Mouse (Mus musculus) liver, embryonic 11.5 days (tissue): ENCODE results near the gene Fxyd3. TPM values are rescaled to one million over a fixed set of nuclear protein-coding genes. Genes with fewer than 3 reads are reported as not detected.

Experiments
- ATAC-seq: fragments of 200-750 bp; cut with Nextera tagmentation; replicated peaks from 2 replicates; pipeline ENCODE4 v1.8.0; 2017; ENCODE audit warnings: moderate number of reproducible peaks, mild to moderate bottlenecking, moderate TSS enrichment, moderate library complexity; ENCODE audit not compliant: low FRiP score
- DNase-seq: peaks from one replicate; pipeline ENCODE4 v3.0.0-alpha.2; 2017; ENCODE audit warnings: low spot score
- H3K27ac ChIP-seq: fragments of 300-500 bp; sonication (generic); 2 replicates; pipeline ENCODE4 v1.5.1; 2014; ENCODE audit warnings: mild to moderate bottlenecking, low read depth, low read length, control low read depth
- H3K27me3 ChIP-seq: fragments of 300-500 bp; sonication (generic); replicated peaks from 2 replicates; pipeline ENCODE4 v1.6.1; 2014; ENCODE audit warnings: low read length, mixed read lengths; ENCODE audit not compliant: control insufficient read depth, insufficient read depth
- H3K36me3 ChIP-seq: fragments of 300-500 bp; sonication (generic); 2 replicates; pipeline ENCODE4 v1.6.1; 2014; ENCODE audit warnings: mild to moderate bottlenecking, low read length, moderate library complexity, mixed read lengths; ENCODE audit not compliant: control insufficient read depth, insufficient read depth
- H3K4me1 ChIP-seq: fragments of 300-500 bp; sonication (generic); replicated peaks from 2 replicates; pipeline ENCODE4 v1.6.1; 2014; ENCODE audit warnings: low read length, mixed read lengths; ENCODE audit not compliant: control insufficient read depth, insufficient read depth
- H3K4me2 ChIP-seq: fragments of 300-500 bp; sonication (generic); 2 replicates; pipeline ENCODE4 v1.6.1; 2014; ENCODE audit warnings: mild to moderate bottlenecking, control low read depth, moderate library complexity
- H3K4me3 ChIP-seq: fragments of 300-500 bp; sonication (generic); 2 replicates; pipeline ENCODE4 v1.5.1; 2014; ENCODE audit warnings: low read depth, low read length, control low read depth
- H3K9ac ChIP-seq: fragments of 300-500 bp; sonication (generic); 2 replicates; pipeline ENCODE4 v1.6.1; 2014; ENCODE audit warnings: low read depth, low read length, control low read depth
- H3K9me3 ChIP-seq: fragments of 300-500 bp; sonication (generic); 2 replicates; pipeline ENCODE4 v1.6.1; 2016; ENCODE audit warnings: low read length, inconsistent platforms, mixed read lengths; ENCODE audit not compliant: control insufficient read depth
- WGBS: fragments of 180-500 bp; shearing (Covaris S2); extraction: QIAGEN DNeasy Blood & Tissue Kit; methylation state at CpG from one replicate; pipeline ENCODE4 v1.1.7; 2014; 5-methylcytosine and 5-hydroxymethylcytosine counted together
- polyA plus RNA-seq: library from polyadenylated mRNA; unstranded; fragments of >200 nt; fragmentation: Nextera tagmentation; extraction: Ambion mirVana; gene quantifications from 2 replicates; pipeline ENCODE4 v1.2.1, GENCODE M21; 2014

Fxyd3 gene
- polyA plus RNA-seq, 1 experiment from 2014 or later: 1.2 TPM

DNA sequence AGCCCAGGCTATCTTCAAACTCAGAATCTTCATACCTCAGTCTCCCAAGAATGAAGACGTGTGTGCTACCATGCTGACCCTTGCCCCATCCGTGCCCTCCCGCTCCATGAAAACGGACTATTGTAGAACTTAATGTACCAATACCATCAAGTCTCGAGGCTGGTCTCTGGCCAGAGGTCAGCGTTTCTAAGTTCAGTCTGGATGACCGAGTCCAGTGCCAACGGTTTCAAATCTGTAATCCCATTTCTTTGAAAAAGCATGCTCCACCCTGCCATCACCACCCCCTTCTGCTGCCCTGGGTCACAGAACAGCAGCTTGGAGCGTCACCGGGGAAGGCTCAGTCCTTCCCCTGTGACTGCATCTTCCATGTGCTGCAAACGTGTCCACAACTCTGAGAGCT, 31.3 kb upstream of the Fxyd3 start:
- H3K9ac ChIP-seq: no peak overlapping the region
- no peaks in the 10 kb centered on the region; the same call in 1 of the 2 replicates for H3K36me3 ChIP-seq
- WGBS: 84% methylated on average over 11 of the region's 11 CpGs
- no peak overlapping the region for H3K4me3 ChIP-seq
- H3K4me1 ChIP-seq: peaks cover 21% of the 10 kb centered on the region
- H3K27me3 ChIP-seq: peaks cover 6% of the 10 kb centered on the region; the same call in 1 of the 2 replicates
- H3K9me3 ChIP-seq: no peaks in the 10 kb centered on the region
- ATAC-seq (no peak), DNase-seq (no peak)
- H3K4me2 ChIP-seq: no peak overlapping the region
- no peak overlapping the region for H3K27ac ChIP-seq

DNA sequence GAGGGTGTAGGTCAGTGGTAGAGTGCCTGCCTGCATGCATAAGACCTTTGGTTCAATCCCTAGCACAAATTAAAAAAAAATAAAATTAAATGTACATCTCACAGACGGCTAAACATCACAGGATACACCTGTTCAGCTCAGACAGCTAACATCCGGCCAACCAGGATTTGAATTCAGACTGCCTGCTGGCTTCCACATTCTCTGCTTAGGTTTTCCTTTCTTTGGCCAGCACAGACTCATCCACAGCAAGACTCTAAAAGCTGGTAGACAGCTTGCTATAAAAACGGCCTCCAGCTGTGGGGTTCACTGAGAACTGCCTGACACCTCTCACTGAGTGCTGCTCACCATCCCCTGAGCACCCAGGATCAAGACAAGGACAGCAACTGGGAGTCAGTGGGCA, 29.7 kb upstream of the Fxyd3 start:
- Histone ChIP-seq H3K9ac (no peak overlapping the region), H3K36me3 (no peaks in the 10 kb centered on the region; the same call in 1 of the 2 replicates), H3K27me3 (peaks cover 9% of the 10 kb centered on the region; the same call in 1 of the 2 replicates), H3K4me1 (peaks cover 6% of the 10 kb centered on the region), H3K27ac (no peak overlapping the region), H3K4me3 (no peak overlapping the region), H3K9me3 (no peaks in the 10 kb centered on the region), H3K4me2 (no peak overlapping the region)
- DNase-seq (no peak), ATAC-seq (no peak)
- WGBS: 46% methylated on average over 3 of the region's 3 CpGs

DNA sequence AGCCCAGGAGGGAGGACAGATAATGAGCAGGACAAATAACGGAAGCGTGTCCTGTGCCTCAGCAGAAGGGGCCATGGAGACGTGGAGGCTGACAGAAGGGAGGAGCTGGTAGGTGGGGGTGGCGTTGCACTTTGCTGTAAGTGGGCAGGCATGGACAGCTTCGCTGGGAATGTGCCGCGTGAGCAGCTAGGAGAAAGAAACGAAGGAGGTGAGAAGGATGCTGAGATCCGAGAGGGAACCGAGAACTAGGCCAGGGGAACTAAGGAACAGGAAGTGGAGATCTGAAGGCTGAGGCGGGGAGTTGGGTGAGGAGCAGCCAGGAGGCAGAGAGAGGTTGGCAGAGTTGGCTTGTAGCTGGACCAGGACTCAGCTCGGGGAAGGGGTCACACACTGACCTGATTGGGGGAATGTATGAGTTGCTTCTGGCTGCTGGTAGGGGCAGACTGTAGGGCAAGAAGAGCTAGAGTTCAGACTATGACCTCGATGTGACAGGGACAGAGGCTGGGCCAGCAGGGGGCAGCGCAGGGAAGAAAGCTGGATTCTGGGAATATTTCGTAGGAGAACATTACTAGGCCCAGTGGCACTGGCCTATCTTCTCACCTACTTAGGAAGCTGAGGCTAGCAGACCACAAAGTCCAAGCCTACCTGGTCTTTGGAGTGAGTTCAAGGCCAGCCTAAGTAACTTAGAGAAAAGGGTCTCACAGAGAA, 28.7 kb upstream of the Fxyd3 start:
- Histone ChIP-seq H3K4me2 (no peak overlapping the region), H3K27ac (no peak overlapping the region), H3K9ac (no peak overlapping the region), H3K4me1 (peaks cover 5% of the 10 kb centered on the region; the same call in 1 of the 2 replicates), H3K36me3 (no peaks in the 10 kb centered on the region; the same call in 1 of the 2 replicates), H3K27me3 (peaks cover 9% of the 10 kb centered on the region; the same call in 1 of the 2 replicates), H3K4me3 (no peak overlapping the region), H3K9me3 (no peaks in the 10 kb centered on the region)
- no peak for ATAC-seq
- DNase-seq: no peak
- WGBS: 45% methylated on average over 15 of the region's 15 CpGs

DNA sequence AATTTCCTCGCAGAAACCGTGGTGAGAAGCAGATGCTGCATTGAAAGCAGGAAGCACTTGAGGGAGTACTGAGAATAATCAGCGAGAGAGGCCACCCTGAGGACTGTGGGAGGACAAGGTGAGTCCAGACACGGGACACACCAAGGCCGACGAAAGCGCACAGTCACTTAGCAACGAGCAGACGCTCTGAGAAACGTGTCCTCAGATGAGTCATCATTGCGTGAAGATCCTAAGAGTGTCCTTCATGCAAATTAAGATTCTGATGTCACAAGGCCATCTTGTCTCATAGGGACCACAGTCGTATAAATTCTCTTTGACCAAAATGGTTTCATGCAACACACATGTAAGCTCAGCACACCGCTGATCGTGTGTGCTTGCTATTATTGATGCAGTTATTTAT, 24.3 kb upstream of the Fxyd3 start:
- Histone ChIP-seq H3K4me3 (no peak overlapping the region), H3K9me3 (no peaks in the 10 kb centered on the region), H3K27ac (no peak overlapping the region), H3K36me3 (no peaks in the 10 kb centered on the region), H3K4me2 (no peak overlapping the region), H3K9ac (no peak overlapping the region), H3K4me1 (no peaks in the 10 kb centered on the region), H3K27me3 (peaks cover 9% of the 10 kb centered on the region; the same call in 1 of the 2 replicates)
- ATAC-seq (no peak), DNase-seq (no peak)
- 71% methylated on average over 14 of the region's 14 CpGs for WGBS

DNA sequence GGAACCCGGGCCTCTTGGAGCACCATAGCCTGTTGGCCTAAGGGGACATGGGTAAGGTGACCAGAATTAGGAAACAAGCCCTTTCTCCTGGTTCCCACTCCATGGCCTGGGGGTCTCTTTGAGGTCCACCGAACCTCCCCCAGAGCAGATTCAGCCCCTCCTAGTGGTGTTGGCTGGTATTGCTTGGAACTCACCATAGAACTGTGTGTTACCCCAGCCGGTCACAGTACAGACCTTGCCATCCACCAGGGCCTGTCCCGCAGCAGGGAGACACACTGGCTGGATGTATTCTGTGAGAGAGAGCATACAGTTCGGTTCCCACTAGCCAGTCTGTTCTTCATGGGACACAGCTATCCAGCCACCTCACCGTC, 23.1 kb upstream of the Fxyd3 start:
- no peak overlapping the region for H3K4me3 ChIP-seq
- no peaks in the 10 kb centered on the region for H3K4me1 ChIP-seq
- WGBS: 74% methylated on average over 6 of the region's 6 CpGs
- peaks cover 9% of the 10 kb centered on the region; the same call in 1 of the 2 replicates for H3K27me3 ChIP-seq
- H3K9me3 ChIP-seq: no peaks in the 10 kb centered on the region
- no peak overlapping the region for H3K4me2 ChIP-seq
- H3K27ac ChIP-seq: no peak overlapping the region
- ATAC-seq (no peak), DNase-seq (no peak)
- no peaks in the 10 kb centered on the region for H3K36me3 ChIP-seq
- H3K9ac ChIP-seq: no peak overlapping the region

DNA sequence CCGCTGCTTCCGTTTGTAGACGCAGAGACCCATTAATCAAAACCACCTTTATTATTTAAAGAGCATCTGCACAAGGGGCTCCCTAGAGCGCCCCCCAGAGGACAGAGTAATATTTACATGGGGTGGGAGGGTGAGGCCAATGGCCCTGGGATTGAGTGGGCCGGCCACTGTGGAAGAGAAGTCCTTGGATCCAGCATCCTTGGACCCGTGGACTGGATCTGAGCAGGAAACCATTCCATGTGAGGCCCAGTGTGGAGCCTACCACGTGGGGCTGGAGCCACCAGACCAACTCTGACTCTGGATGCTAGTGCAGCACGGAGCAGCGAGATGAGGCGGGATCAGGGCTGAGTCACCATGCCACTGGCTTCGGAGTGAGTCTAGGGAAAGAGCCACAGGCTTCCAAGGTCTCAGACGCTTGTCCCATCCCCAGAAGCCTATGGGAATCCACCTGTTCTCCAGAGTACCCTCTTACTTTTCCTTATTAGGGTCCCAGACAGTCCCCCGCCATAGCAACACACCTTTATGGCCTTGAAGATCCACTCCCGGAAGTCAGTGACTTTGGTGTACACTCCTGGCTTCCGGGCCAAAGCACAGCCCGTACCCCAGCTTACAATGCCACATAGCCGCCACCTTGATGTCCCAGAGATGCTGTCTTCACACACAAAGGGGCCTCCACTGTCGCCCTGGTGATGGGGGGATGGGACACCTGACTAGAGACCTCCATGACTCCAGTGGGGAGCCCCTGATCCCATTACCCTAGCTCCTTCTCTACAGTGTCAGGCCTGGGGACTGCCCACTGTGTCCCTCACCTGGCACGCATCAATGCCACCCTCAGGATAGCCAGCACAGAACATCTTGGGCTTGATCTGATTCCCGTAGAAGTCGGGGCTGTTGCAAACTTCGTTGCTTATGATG, 22.4 kb upstream of the Fxyd3 start:
- Histone ChIP-seq H3K9me3 (no peaks in the 10 kb centered on the region), H3K4me2 (no peak overlapping the region), H3K9ac (no peak overlapping the region), H3K4me3 (no peak overlapping the region), H3K36me3 (no peaks in the 10 kb centered on the region), H3K27me3 (peaks cover 9% of the 10 kb centered on the region; the same call in 1 of the 2 replicates), H3K27ac (no peak overlapping the region), H3K4me1 (no peaks in the 10 kb centered on the region)
- ATAC-seq (no peak), DNase-seq (no peak)
- WGBS: 74% methylated on average over 22 of the region's 22 CpGs

DNA sequence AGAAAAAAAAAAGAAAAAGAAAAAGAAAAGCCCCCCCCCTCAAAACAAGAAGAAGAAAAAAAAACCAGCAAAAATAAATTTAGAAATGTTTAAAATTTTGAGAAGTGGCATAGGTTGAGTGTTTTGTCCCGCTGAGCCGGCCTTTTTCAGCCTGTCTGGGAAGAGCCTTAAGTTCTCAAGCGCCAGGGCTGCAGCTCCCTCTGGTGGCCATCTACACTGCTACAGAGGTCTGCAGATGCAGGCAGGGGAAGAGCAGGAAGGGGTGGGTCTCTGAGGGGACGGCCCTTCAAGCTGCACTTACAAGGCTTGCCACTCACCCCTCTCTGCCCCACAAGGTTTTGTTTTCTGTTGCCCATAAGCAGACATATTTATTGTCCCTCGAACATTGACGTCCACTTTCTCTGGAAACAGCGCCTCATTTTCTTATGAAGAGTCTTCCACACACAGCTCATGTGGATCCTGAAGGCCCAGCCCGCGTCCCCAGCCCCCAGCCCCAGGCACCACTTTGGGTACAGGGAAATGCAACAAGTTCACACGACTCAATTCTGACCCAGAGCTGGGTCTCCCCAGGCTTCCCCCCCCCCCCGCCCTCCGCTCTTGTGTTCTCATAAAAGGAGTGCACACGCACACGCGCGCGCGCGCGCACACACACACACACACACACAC, 21.2 kb upstream of the Fxyd3 start:
- peaks cover 2% of the 10 kb centered on the region; the same call in 1 of the 2 replicates for H3K27me3 ChIP-seq
- no peaks in the 10 kb centered on the region for H3K9me3 ChIP-seq
- peak; percentile 89 for ATAC-seq
- WGBS: 42% methylated on average over 20 of the region's 20 CpGs
- no peaks in the 10 kb centered on the region for H3K4me1 ChIP-seq
- peak overlapping the region; percentile 52 for H3K4me2 ChIP-seq
- peak; percentile 81 for DNase-seq
- H3K27ac ChIP-seq: no peak overlapping the region
- peak overlapping the region; percentile 28 for H3K4me3 ChIP-seq
- H3K36me3 ChIP-seq: no peaks in the 10 kb centered on the region
- H3K9ac ChIP-seq: no peak overlapping the region

DNA sequence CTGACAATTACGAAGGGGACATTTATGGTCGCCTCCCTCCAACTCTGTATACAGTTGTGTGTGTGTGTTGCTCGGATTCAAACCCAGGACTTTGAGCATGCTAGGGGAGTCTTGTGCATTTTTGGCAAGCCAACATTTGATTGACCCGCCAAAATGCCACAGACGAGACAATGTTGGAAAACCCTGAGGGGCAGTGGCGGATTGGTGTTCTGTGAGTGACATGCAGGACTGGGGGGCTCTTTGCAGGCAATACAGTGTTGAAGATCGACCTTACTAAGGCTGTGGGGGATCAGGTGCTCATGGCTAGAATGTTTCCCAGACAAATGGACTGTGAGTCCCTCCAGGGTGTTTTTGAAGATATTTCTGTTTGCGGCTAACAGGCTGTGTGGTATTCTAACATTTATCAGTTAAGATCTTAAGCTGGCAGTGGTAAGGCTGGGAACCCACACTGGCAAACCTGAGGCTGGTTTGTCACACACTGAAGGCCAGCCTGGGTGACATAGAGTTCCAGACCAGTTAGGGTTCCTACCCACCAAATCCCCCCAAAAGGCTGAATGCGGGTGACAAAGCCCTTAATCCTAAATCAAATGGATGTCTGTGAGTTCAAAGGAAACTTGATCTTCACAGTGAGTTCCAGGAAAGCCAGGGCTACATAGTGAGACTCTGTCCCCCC, 20.5 kb upstream of the Fxyd3 start:
- Histone ChIP-seq H3K9me3 (no peaks in the 10 kb centered on the region), H3K4me2 (no peak overlapping the region), H3K36me3 (no peaks in the 10 kb centered on the region), H3K4me1 (no peaks in the 10 kb centered on the region), H3K27me3 (no peaks in the 10 kb centered on the region; the same call in 1 of the 2 replicates), H3K4me3 (no peak overlapping the region), H3K27ac (no peak overlapping the region), H3K9ac (no peak overlapping the region)
- WGBS: 69% methylated on average over 9 of the region's 9 CpGs
- no peak for DNase-seq
- no peak for ATAC-seq
